Mouse (Mus musculus) gonadal fat pad, adult 2 months (tissue): ENCODE measurements around the gene Adgrg2. TPM values are rescaled to one million over a fixed set of nuclear protein-coding genes. Genes with fewer than 3 reads are reported as not detected.

Experiments
- DNase-seq: peaks from one replicate; pipeline ENCODE4 v3.0.0-alpha.2; 2012; ENCODE audit warnings: low read depth
- polyA plus RNA-seq: library from polyadenylated mRNA; depleted of rRNA; stranded (reverse); fragments of >200 nt; gene quantifications from 2 replicates; pipeline ENCODE4 v1.2.3, GENCODE M21; 2012; rRNA removed

Adgrg2 gene
- polyA plus RNA-seq: 349 and 409 TPM in 2 replicates

DNA sequence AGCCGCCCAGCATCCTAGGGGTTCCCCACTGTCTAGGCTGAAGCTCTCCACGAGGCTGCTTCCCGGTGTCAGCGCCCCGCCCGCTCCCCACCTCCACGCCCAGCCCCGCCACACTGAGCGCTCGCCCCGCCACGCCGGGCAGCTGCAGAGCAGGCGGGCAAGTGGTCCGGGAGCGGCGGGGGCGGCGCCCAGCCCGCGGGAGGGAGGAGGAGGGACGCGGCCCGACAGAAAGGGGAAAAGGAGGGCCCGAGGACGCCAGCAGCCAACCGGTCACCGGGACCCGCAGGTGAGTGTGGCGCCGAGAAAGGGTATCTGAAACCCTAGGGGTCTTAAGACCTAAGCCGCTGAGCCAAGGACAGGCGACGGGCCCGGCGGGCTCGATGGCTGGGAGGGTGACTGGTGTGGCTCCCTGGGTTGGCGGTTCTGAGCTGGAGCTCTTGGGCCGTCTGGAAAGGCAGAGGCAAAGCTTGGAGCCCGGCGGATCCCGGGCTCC, at the start of gene Adgrg2:
Gene Adgrg2, plus strand, starts transcription at position 227 of the 493 bp plus-strand sequence.
- no peak for DNase-seq

DNA sequence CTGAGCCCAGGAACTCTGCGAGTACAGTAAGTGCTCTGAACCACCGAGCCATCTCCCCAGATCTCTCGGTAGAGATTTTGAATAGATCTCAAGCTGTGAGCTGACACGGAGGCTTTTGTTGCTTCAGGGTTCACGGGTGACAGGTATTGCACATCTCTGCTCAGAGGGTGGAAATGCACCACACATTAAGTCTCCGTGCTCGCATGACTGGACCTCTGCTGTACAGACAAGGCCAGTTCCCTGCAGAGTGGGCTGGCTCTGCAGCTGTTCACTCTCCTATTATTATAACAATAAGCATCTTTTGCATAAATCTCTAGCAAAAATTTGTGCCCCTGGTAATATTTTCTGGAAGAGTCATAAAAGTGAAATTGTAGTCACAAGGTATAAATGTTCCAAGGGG, 39.5 kb upstream of the Adgrg2 start:
- DNase-seq: no peak

- DNase-seq: no peak
These were observed 38.4 kb upstream of the Adgrg2 start for GRCm38 (mm10) chrX:160351967-160352677.

- no peak for DNase-seq
These were observed 5.6 kb upstream of the Adgrg2 start for GRCm38 (mm10) chrX:160384748-160385501.

GRCm38 (mm10) chrX:160385502-160385772, 5.1 kb upstream of the Adgrg2 start:
- DNase-seq: no peak

- no peak for DNase-seq
These were observed 22.5 kb downstream of the Adgrg2 start for GRCm38 (mm10) chrX:160412930-160413453.

- DNase-seq: no peak
These were observed 23.4 kb downstream of the Adgrg2 start for GRCm38 (mm10) chrX:160413881-160414395.

GRCm38 (mm10) chrX:160418397-160418796, 27.9 kb downstream of the Adgrg2 start:
- no peak for DNase-seq

DNA sequence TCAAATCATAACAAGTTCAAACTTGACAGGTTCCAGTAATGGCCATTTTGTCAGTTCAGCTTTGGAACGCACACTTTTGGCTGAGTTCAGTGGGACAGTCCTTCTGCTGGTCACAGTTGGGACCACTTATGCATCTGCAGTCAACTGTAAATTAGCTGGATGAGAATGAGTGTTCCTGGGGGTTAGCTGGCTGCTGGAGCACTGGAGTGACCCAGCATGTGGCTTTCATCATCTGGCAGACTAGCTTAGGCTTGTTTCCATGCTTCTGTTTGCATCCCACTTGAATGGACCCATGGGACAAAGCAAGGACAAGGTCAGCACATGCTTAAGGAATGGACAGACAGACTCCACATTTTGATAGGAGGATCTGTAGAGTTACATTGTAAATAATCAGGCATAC, 33.2 kb downstream of the Adgrg2 start:
- no peak for DNase-seq

DNA sequence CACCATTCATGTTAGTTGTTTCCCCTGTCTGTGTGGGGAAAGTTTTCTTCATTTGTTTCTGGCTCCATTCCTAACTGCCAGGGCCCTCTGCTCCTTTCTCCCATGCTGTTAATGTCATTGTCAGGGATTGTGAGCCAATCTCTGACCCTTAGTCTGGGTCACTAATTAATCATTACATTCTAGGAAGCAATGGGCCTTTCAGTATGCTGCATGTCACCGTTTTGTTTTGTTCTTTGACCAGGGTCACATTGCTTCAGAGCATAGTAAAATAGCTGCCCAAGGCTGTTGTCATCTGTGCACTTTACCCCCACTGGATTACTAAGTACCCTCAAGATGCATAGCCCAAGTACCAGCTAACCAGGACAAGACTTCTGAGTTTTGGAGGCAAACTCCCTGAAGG, 36.0 kb downstream of the Adgrg2 start:
- no peak for DNase-seq

- no peak for DNase-seq
These were observed 36.4 kb downstream of the Adgrg2 start for GRCm38 (mm10) chrX:160426930-160427329.

- DNase-seq: no peak
These were observed 41.7 kb downstream of the Adgrg2 start for GRCm38 (mm10) chrX:160432192-160432591.

DNA sequence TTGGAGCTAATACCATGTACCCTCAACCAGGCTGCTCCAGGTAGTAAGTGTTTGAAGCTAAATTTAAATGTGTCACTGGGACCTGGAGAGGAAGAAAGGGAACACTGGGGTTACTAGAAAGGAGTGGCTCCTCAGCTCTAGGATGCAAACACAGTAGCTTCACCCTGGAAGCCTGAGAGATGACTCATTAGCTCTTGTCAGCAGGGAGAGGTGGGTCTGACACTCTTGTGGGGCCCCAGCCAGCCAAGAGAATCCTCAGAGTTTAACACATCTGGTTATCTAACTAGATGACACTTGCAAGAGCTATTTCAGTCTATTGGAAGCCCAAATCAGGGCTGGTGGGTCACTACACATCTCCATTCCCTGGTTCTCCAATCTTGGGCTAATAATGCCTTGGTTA, 50.8 kb downstream of the Adgrg2 start:
- DNase-seq: no peak

DNA sequence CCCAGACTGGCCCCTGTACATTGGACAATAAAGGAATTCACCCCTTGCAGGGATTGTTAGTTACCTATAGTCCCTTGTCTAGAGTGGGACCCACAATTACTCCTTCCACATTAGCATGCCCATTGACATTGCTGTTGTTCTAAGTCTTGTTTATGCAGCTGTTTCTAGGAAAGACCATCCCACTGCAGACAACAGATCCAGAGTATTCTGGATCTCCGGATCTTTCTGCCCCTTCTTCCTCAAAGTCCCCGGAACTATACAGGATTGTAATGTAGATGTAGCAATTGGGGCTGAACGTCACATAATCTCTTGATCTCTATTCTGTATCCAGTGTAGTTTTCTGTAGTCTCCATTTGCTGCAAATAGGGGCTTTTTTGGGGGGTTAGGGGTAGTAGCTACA, 57.9 kb downstream of the Adgrg2 start:
- no peak for DNase-seq

DNA sequence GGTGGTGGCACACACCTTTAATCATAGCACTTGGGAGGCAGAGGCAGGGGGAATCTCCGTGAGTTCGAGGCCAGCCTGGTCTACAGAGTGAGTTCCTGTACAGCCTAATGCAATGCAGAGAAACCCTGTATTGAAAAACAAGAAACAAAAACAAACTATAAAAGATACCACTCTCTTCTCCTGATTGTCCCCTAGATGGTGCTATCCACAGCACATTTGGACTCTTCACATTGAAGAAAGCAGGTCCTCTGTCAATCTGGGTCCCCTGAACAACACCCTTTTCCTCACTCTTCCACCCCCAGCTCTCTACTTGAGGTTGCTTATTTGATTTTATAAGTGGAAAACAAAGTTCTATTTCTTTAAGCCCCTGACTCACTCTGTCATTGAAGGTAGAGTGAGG, 58.9 kb downstream of the Adgrg2 start:
- DNase-seq: no peak

DNA sequence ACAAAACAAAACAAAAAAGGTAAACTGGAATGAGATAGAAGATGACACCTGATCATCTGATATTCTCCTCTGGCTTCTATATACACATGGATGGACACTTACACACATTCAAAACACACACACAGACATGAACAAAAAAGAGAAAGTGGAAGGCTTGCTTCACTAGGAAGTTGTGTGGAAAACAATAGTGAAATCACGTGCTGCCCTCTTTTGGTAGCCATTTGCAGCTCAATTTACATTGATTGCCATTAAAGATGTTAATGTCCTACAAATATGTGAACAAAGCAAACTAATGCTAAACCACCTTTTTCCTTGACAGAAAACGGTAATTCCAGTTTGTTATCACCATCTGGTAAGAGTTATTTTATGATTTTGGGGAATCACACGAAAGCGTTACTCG, 65.2 kb downstream of the Adgrg2 start:
- no peak for DNase-seq

DNA sequence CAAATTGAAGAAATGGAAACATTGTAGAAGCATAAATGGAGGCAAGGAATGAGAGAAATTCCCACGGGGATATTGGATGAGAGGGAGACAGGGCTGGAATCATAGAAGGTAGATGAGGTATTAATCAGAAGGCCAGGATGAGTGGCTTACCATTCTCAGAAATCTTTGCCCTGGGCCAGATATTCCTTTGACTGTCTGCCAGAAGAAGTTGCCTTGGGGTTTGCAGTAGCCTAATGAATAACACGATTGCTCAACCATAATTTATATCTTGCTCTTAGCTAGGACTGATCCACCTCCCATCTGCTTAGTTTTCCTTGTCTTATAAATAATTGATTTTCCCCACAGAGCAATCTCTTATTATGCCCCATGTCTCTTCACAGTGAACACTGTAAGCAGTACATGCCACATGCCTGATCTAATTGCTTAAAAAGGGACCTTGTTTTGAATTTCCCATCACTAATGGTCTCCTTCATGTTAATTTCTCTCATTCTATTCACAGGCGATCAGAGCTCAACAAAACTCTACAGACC, 80.8 kb downstream of the Adgrg2 start:
- no peak for DNase-seq

DNA sequence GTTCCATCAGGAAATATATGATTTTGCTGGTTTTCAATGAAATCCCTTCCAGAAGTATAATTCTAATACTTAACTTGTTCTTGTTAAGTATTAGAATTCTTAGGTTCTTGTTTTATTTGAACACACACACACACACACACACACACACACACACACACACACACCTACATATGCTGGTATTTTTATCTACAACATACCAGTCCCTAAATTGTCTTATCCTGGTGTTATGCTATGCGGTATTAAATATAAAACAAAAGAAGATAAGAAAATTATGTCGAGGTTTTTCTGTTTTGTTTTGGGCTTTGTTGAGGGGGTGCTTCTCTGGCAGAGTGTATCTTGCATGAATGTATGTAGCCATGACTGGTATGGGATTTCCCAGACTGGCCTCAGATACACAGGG, 99.3 kb downstream of the Adgrg2 start:
- DNase-seq: no peak

GRCm38 (mm10) chrX:160494333-160494732, 103.8 kb downstream of the Adgrg2 start:
- DNase-seq: no peak

GRCm38 (mm10) chrX:160494921-160495320, 104.4 kb downstream of the Adgrg2 start:
- no peak for DNase-seq

DNA sequence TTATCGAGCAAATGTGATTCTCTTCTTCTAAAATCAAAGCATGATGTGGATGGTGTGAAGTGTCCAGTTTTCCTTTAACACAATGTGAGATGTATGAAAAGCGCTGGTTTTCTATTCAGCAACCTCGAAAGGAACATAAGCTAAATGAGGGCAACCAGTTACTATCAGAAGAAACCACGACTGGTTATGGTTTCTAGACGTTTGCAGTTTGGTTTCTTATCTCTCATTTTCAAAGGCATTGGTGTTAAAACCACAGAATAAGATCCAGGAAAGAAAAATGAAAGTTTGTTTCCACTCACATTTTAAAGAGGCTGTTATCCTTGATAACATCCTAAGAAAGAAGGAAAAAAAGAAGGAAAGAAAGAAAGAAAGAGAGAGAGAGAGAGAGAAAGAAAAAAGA, 106.0 kb downstream of the Adgrg2 start:
- DNase-seq: no peak

- no peak for DNase-seq
These were observed 110.6 kb downstream of the Adgrg2 start for GRCm38 (mm10) chrX:160501095-160501494.

- DNase-seq: no peak
These were observed 111.2 kb downstream of the Adgrg2 start for GRCm38 (mm10) chrX:160501687-160502047.
